ENCODE assay signal across 9 mouse cellular contexts in genomic region chr12:112595626-112596025, GRCm38 (mm10). TPM values are rescaled to one million over a fixed set of nuclear protein-coding genes. Genes with fewer than 3 reads are reported as not detected.
DNase-seq lines count a peak whose midpoint lies in the region; ATAC-seq and TF ChIP-seq lines count a peak whose summit lies in the region.
"Had no signal": no experiment of that assay in that cellular context is flagged by ENCODE, and none has a peak within 500 bp of the region (broad histone marks: within the 10 kb centered on the region; RNA-seq: fewer than 3 reads in every experiment).

No protein-coding gene starts in this region.

- no peaks in the 10 kb centered on the region; the same call in 1 of the 2 replicates for H3K27me3 ChIP-seq in kidney, embryonic 14.5 days (ENCODE audit: control insufficient read depth, insufficient read depth, low read length)
- H3K27me3 ChIP-seq in heart, embryonic 11.5 days (ENCODE audit: control insufficient read depth, insufficient read depth, low read length), result no peaks in the 10 kb centered on the region

- no peak overlapping the region for H3K9ac ChIP-seq in kidney, embryonic 14.5 days (ENCODE audit: low read depth, low read length)
- peak overlapping the region; percentile 24; the same call in 1 of the 2 replicates for H3K9ac ChIP-seq in heart, embryonic 11.5 days (ENCODE audit: low read depth, low read length)

- no peak for DNase-seq in kidney, postnatal 10 days
- peak; percentile 49 for DNase-seq in 416B (ENCODE audit: low read depth)
- no peak for DNase-seq in testis, postnatal 10 days (ENCODE audit: low spot score)
- DNase-seq in layer of hippocampus, adult 8-10 months (ENCODE audit: low spot score in 2 of 2), result no peak
- DNase-seq: cerebellum, adult 11 months had no signal

- WGBS in kidney, embryonic 14.5 days, result 66% methylated on average over 4 of the region's 4 CpGs
- 61% methylated on average over 4 of the region's 4 CpGs for WGBS in heart, embryonic 11.5 days (ENCODE audit: insufficient replicate concordance)

- no peak overlapping the region for H3K4me2 ChIP-seq in kidney, embryonic 14.5 days (replicated peaks; ENCODE audit: low read depth, low read length)
- H3K4me2 ChIP-seq in heart, embryonic 11.5 days, result peak overlapping the region; percentile 23; the same call in 1 of the 2 replicates

- TF ChIP-seq CTCF in bone marrow macrophage, adult 2 months (IDR thresholded peaks at IDR 0.05; ENCODE audit: low read depth, low read length), result no peak

- no peak overlapping the region for H3K27ac ChIP-seq in kidney, embryonic 14.5 days (ENCODE audit: low read depth, low read length)
- peak overlapping the region; percentile 86 for H3K27ac ChIP-seq in bone marrow macrophage, adult 2 months (ENCODE audit: insufficient read depth, low read depth, low read length)
- H3K27ac ChIP-seq in heart, embryonic 11.5 days (ENCODE audit: low read depth, low read length), result peak overlapping the region; percentile 62; the same call in 1 of the 2 replicates

- no peaks in the 10 kb centered on the region for H3K9me3 ChIP-seq in kidney, embryonic 14.5 days (ENCODE audit: control insufficient read depth, low read length)
- no peaks in the 10 kb centered on the region for H3K9me3 ChIP-seq in heart, embryonic 11.5 days (replicated peaks; ENCODE audit: control insufficient read depth, low read length)

- peaks cover 17% of the 10 kb centered on the region for H3K4me1 ChIP-seq in kidney, embryonic 14.5 days (ENCODE audit: control insufficient read depth, insufficient read depth, low read length)
- H3K4me1 ChIP-seq in bone marrow macrophage, adult 2 months (ENCODE audit: control insufficient read depth, insufficient read depth, low read length), result peaks cover 67% of the 10 kb centered on the region
- peaks cover 56% of the 10 kb centered on the region for H3K4me1 ChIP-seq in heart, embryonic 11.5 days (ENCODE audit: control insufficient read depth, insufficient read depth, low read length)

- ATAC-seq in kidney, embryonic 14.5 days (ENCODE audit: low FRiP score, low TSS enrichment), result peak; percentile 6; the same call in 1 of the 2 replicates
- no peak for ATAC-seq in heart, embryonic 11.5 days (replicated peaks; ENCODE audit: insufficient number of reproducible peaks, low FRiP score, low TSS enrichment)
- no peak for ATAC-seq in erythroid progenitor cell, adult 5-6 weeks (replicated peaks; ENCODE audit: low FRiP score, poor library complexity, severe bottlenecking)

- H3K4me3 ChIP-seq in kidney, embryonic 14.5 days (ENCODE audit: low read length), result no peak overlapping the region
- no peak overlapping the region for H3K4me3 ChIP-seq in bone marrow macrophage, adult 2 months (ENCODE audit: insufficient read depth, low read length)
- no peak overlapping the region for H3K4me3 ChIP-seq in heart, embryonic 11.5 days (ENCODE audit: low read depth, low read length)

- peaks cover 5% of the 10 kb centered on the region; the same call in 1 of the 2 replicates for H3K36me3 ChIP-seq in kidney, embryonic 14.5 days (ENCODE audit: control insufficient read depth, insufficient read depth, low read length)
- no peaks in the 10 kb centered on the region for H3K36me3 ChIP-seq in heart, embryonic 11.5 days (ENCODE audit: control insufficient read depth, insufficient read depth, low read length)

- no peak for TF ChIP-seq POLR2A in bone marrow macrophage, adult 2 months (IDR thresholded peaks at IDR 0.05; ENCODE audit: borderline replicate concordance, low read depth, low read length)

RNA-seq across cellular contexts. Expression of gene Inf2, which starts 7.0 kb away (rescaled TPM):
- polyA plus RNA-seq in kidney, embryonic 14.5 days (2014; fragmentation: Nextera tagmentation; extraction: Ambion mirVana), result 4.7 and 5.8 TPM in 2 replicates
- polyA plus RNA-seq in bone marrow macrophage, adult 2 months (2012; ENCODE audit: insufficient read depth, insufficient read length, missing spikeins), result 28.0 and 30.8 TPM in 2 replicates
- 3.2 and 3.8 TPM in 2 replicates for polyA plus RNA-seq in heart, embryonic 11.5 days (2014; fragmentation: Nextera tagmentation; extraction: Ambion mirVana)
- 2.1 and 2.2 TPM in 2 replicates for total RNA-seq in erythroid progenitor cell, adult 5-6 weeks (2015; ENCODE audit: low replicate concordance)
- 1.0 and 1.5 TPM in 2 replicates for total RNA-seq in erythroid progenitor cell, adult 5-6 weeks (2017; ENCODE audit: low replicate concordance)
- total RNA-seq in layer of hippocampus, adult 8-10 months (2022), result 100 to 1,000 TPM; 111 to 121 (median 115) TPM

RNA-seq across cellular contexts. Expression of gene Adssl1, which starts 24.2 kb away (rescaled TPM):
- 8.0 and 9.3 TPM in 2 replicates for polyA plus RNA-seq in kidney, embryonic 14.5 days (2014; fragmentation: Nextera tagmentation; extraction: Ambion mirVana)
- 33.2 and 38.5 TPM in 2 replicates for polyA plus RNA-seq in bone marrow macrophage, adult 2 months (2012; ENCODE audit: insufficient read depth, insufficient read length, missing spikeins)
- polyA plus RNA-seq in heart, embryonic 11.5 days (2014; fragmentation: Nextera tagmentation; extraction: Ambion mirVana), result 73.3 and 75.2 TPM in 2 replicates
- total RNA-seq in erythroid progenitor cell, adult 5-6 weeks (2015; ENCODE audit: low replicate concordance), result 16.8 and 26.3 TPM in 2 replicates
- 2.0 and 14.9 TPM in 2 replicates for total RNA-seq in erythroid progenitor cell, adult 5-6 weeks (2017; ENCODE audit: low replicate concordance)
- 10 to 100 TPM in 3 of 4 experiments, 1 to 10 TPM in 1; 9.6 to 30.4 (median 20.8) TPM for total RNA-seq in layer of hippocampus, adult 8-10 months (2022)

RNA-seq across cellular contexts. Expression of gene Siva1, which starts 48.9 kb away (rescaled TPM):
- polyA plus RNA-seq in kidney, embryonic 14.5 days (2014; fragmentation: Nextera tagmentation; extraction: Ambion mirVana), result 314 and 362 TPM in 2 replicates
- polyA plus RNA-seq in bone marrow macrophage, adult 2 months (2012; ENCODE audit: insufficient read depth, insufficient read length, missing spikeins), result 34.9 and 52.4 TPM in 2 replicates
- 141 and 156 TPM in 2 replicates for polyA plus RNA-seq in heart, embryonic 11.5 days (2014; fragmentation: Nextera tagmentation; extraction: Ambion mirVana)
- 62.0 and 125 TPM in 2 replicates for total RNA-seq in erythroid progenitor cell, adult 5-6 weeks (2015; ENCODE audit: low replicate concordance)
- 136 and 176 TPM in 2 replicates for total RNA-seq in erythroid progenitor cell, adult 5-6 weeks (2017; ENCODE audit: low replicate concordance)
- 10 to 100 TPM; 20.8 to 23.5 (median 22.1) TPM for total RNA-seq in layer of hippocampus, adult 8-10 months (2022)
